Mouse (Mus musculus) neural tube, embryonic 15.5 days (tissue): ENCODE measurements around the gene Iqch. TPM values are rescaled to one million over a fixed set of nuclear protein-coding genes. Genes with fewer than 3 reads are reported as not detected.

Experiments
- ATAC-seq: fragments of 200-750 bp; cut with Nextera tagmentation; 2 replicates; pipeline ENCODE4 v1.8.0; 2017; ENCODE audit warnings: mild to moderate bottlenecking, moderate TSS enrichment, moderate library complexity; ENCODE audit not compliant: low FRiP score
- H3K27ac ChIP-seq: fragments of 300-500 bp; sonication (generic); replicated peaks from 2 replicates; pipeline ENCODE4 v1.5.1; 2015; ENCODE audit warnings: mild to moderate bottlenecking, inconsistent platforms
- H3K27me3 ChIP-seq: fragments of 300-500 bp; sonication (generic); replicated peaks from 2 replicates; pipeline ENCODE4 v1.6.1; 2015; ENCODE audit warnings: inconsistent platforms
- H3K36me3 ChIP-seq: fragments of 300-500 bp; sonication (generic); 2 replicates; pipeline ENCODE4 v1.6.1; 2015; ENCODE audit warnings: inconsistent platforms
- H3K4me1 ChIP-seq: fragments of 300-500 bp; sonication (generic); 2 replicates; pipeline ENCODE4 v1.6.1; 2015; ENCODE audit warnings: inconsistent platforms
- H3K4me2 ChIP-seq: fragments of 300-500 bp; sonication (generic); 2 replicates; pipeline ENCODE4 v1.6.1; 2015; ENCODE audit warnings: inconsistent platforms, mild to moderate bottlenecking, moderate library complexity
- H3K4me3 ChIP-seq: fragments of 300-500 bp; sonication (generic); replicated peaks from 2 replicates; pipeline ENCODE4 v1.5.1; 2015; ENCODE audit warnings: mild to moderate bottlenecking, inconsistent platforms
- H3K9ac ChIP-seq: fragments of 300-500 bp; sonication (generic); replicated peaks from 2 replicates; pipeline ENCODE4 v1.6.1; 2015; ENCODE audit warnings: mild to moderate bottlenecking, inconsistent platforms
- H3K9me3 ChIP-seq: fragments of 300-500 bp; sonication (generic); replicated peaks from 2 replicates; pipeline ENCODE4 v1.6.1; 2016; ENCODE audit warnings: inconsistent platforms
- WGBS: fragments of 180-500 bp; shearing (Covaris S2); methylation state at CpG from one replicate; pipeline ENCODE4 v1.1.7; 2015; ENCODE audit warnings: mixed read lengths; 5-methylcytosine and 5-hydroxymethylcytosine counted together
- polyA plus RNA-seq: library from polyadenylated mRNA; unstranded; fragments of >200 nt; fragmentation: Nextera tagmentation; extraction: Ambion mirVana; gene quantifications from 2 replicates; pipeline ENCODE4 v1.2.1, GENCODE M21; 2015

Iqch gene
- 0.12 and 0.24 TPM in 2 replicates for polyA plus RNA-seq

- H3K9me3 ChIP-seq = no peaks in the 10 kb centered on the region
- WGBS = 1% methylated on average over 64 of the region's 70 CpGs
- H3K36me3 ChIP-seq = no peaks in the 10 kb centered on the region
- H3K9ac ChIP-seq = peak within 1 kb of the TSS; percentile 78
- peak within 1 kb of the TSS; percentile 79 for H3K27ac ChIP-seq
- no peaks in the 10 kb centered on the region for H3K27me3 ChIP-seq
- ATAC-seq = peak; percentile 99
- peak within 1 kb of the TSS; percentile 71 for H3K4me2 ChIP-seq
- H3K4me1 ChIP-seq = peaks cover 19% of the 10 kb centered on the region
- H3K4me3 ChIP-seq = peak within 1 kb of the TSS; percentile 83
These were observed at the start of gene Iqch, which contains the start of gene Aagab for GRCm38 (mm10) chr9:63602043-63602939. TSS of gene Iqch (minus strand) at chr9:63602493. TSS of gene Aagab (plus strand) at chr9:63602660.

GRCm38 (mm10) chr9:63651594-63651993, 49.3 kb upstream of the Iqch start:
- Histone ChIP-seq H3K27ac (peak overlapping the region; percentile 52), H3K9me3 (no peaks in the 10 kb centered on the region), H3K4me2 (no peak overlapping the region), H3K27me3 (no peaks in the 10 kb centered on the region), H3K4me3 (no peak overlapping the region), H3K4me1 (peaks cover 53% of the 10 kb centered on the region), H3K36me3 (no peaks in the 10 kb centered on the region), H3K9ac (no peak overlapping the region)
- ATAC-seq = no peak
- 59% methylated on average over 11 of the region's 11 CpGs for WGBS

DNA sequence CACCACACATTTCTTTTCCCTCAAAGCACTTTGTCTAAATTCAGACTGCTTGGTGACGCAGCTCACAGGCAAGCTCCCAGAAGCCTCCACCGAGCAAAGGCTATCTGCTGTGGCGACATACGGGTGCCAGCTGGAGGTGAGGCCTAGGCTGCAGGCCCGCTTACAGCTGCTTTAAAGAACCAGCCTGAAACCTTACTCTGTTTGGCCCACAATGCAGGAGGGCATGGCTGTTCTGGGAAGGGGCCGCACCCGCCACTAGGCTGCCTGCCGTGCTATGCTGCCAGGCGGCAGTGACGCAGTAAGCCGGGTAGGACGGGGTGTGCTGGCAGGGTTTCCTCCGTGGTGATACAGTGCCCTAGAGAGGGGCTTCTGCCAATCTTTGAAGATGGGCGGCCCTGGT, 48.6 kb upstream of the Iqch start:
- WGBS = 70% methylated on average over 14 of the region's 14 CpGs
- ATAC-seq = no peak; the same call in 1 of the 2 replicates
- H3K27ac ChIP-seq = peak overlapping the region; percentile 52

DNA sequence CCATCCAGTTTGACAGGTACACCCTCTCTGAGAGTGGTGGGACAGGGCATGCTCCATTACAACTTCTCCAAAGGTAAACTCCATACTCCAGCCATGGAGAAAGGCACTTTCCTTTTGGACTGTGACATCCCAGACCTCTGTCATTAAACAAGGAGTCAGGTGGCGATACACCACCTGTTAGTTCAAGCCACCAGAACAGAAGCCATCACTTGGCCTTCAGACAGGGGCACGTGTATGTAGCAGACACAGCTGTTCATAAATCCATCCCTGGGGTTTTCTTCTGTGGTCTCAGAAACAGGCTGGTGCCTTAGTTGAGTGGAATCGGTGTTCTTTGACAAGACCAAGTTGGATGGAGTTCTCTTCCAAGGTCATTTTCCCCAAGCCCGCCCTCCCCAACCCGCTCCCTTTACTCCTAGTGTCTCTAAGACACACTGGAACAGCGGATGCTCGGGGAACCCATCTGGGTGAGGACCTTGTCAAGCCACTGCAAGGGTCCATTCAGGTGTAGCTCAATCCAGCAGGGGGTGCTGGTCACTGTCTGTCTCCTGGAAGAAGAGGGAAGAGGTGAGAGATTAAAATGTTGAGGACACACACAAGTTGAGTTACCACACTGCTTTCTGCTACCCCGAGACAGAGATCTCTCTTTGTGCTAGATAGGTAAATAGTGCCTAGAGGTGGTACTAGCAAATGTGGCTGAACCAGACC, 47.7 kb upstream of the Iqch start:
- Histone ChIP-seq H3K9ac (no peak overlapping the region), H3K36me3 (0 out of 2 replicates have a peak, but pooled peaks cover 3% of the 10 kb centered on the region), H3K27ac (0 out of 2 replicates have a peak overlapping the region, but pooled peaks have one; percentile 52), H3K9me3 (no peaks in the 10 kb centered on the region), H3K4me1 (peaks cover 40% of the 10 kb centered on the region), H3K4me2 (no peak overlapping the region), H3K4me3 (no peak overlapping the region), H3K27me3 (no peaks in the 10 kb centered on the region)
- no peak for ATAC-seq
- 90% methylated on average over 8 of the region's 8 CpGs for WGBS

More for the DNA sequence above, 48.6 kb upstream of the Iqch start:
- Histone ChIP-seq H3K4me2 (no peak overlapping the region), H3K9ac (no peak overlapping the region), H3K4me1 (peaks cover 49% of the 10 kb centered on the region), H3K36me3 (no peaks in the 10 kb centered on the region), H3K9me3 (no peaks in the 10 kb centered on the region), H3K4me3 (no peak overlapping the region), H3K27me3 (no peaks in the 10 kb centered on the region)

GRCm38 (mm10) chr9:63648520-63648918, 46.2 kb upstream of the Iqch start:
- H3K27ac ChIP-seq = no peak overlapping the region
- ATAC-seq = no peak
- H3K9me3 ChIP-seq = no peaks in the 10 kb centered on the region
- no peaks in the 10 kb centered on the region for H3K27me3 ChIP-seq
- 85% methylated on average over 9 of the region's 9 CpGs for WGBS
- H3K4me3 ChIP-seq = no peak overlapping the region
- H3K4me2 ChIP-seq = no peak overlapping the region
- peaks cover 27% of the 10 kb centered on the region for H3K4me1 ChIP-seq
- H3K36me3 ChIP-seq = 0 out of 2 replicates have a peak, but pooled peaks cover 11% of the 10 kb centered on the region
- H3K9ac ChIP-seq = no peak overlapping the region

DNA sequence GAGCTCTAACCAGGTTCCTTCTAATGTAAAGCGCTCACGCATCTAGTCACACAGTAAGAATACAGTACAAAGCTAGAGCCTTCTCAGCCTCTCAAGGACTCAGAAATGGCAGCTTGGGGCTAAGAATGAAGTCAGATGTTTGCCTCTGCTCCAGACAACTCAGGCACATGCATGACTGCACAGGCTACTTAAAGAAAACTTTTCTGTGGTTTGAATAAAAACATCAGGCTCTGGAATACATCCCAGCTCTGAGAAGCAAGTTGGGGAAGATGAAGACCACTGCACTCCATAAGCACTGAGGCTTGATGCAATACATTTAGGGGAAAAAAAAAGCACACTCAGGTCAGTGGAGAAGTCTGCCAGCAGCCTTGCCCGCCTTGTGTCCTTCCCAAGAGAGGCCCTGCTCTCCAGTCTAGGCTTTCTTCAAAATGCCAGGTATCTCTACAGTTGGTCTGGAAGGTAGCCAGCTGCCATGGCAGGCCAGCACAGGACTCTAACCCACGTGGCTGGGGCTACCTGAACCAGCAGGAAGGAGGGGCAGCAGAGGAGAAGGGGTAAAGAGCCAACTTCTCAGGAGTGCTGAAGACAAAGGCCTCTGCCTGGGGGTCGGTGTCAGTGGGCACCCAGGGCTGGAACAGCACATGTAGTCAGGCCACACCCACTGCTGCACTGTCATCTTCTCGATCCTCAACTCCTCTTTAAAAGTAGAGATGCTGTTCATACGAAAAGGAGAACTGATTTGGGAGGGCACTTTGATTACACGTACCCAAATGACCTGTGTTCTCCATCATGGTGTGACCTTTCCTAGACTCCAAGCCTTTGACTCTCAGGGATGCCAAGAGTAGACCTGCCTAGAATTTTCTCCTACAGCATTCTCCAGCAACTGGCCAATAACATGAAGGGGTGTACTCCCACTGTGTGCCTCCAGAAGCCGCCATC, 45.6 kb upstream of the Iqch start:
- H3K4me1 ChIP-seq = peaks cover 22% of the 10 kb centered on the region
- H3K27ac ChIP-seq = no peak overlapping the region
- no peaks in the 10 kb centered on the region for H3K9me3 ChIP-seq
- no peak overlapping the region for H3K9ac ChIP-seq
- no peaks in the 10 kb centered on the region for H3K27me3 ChIP-seq
- no peak for ATAC-seq
- H3K4me3 ChIP-seq = no peak overlapping the region
- no peak overlapping the region for H3K4me2 ChIP-seq
- peaks cover 14% of the 10 kb centered on the region; the same call in 1 of the 2 replicates for H3K36me3 ChIP-seq
- 79% methylated on average over 9 of the region's 9 CpGs for WGBS

GRCm38 (mm10) chr9:63645084-63645483, 42.8 kb upstream of the Iqch start:
- no peaks in the 10 kb centered on the region for H3K27me3 ChIP-seq
- no peaks in the 10 kb centered on the region for H3K9me3 ChIP-seq
- 87% methylated on average over 8 of the region's 8 CpGs for WGBS
- H3K27ac ChIP-seq = no peak overlapping the region
- no peak overlapping the region for H3K4me2 ChIP-seq
- H3K4me1 ChIP-seq = 0 out of 2 replicates have a peak, but pooled peaks cover 3% of the 10 kb centered on the region
- peaks cover 31% of the 10 kb centered on the region for H3K36me3 ChIP-seq
- ATAC-seq = no peak
- no peak overlapping the region for H3K9ac ChIP-seq
- no peak overlapping the region for H3K4me3 ChIP-seq

- no peak overlapping the region for H3K27ac ChIP-seq
- H3K9ac ChIP-seq = no peak overlapping the region
- peaks cover 41% of the 10 kb centered on the region for H3K36me3 ChIP-seq
- no peak overlapping the region for H3K4me2 ChIP-seq
- 0 out of 2 replicates have a peak, but pooled peaks cover 3% of the 10 kb centered on the region for H3K4me1 ChIP-seq
- no peak for ATAC-seq
- no peaks in the 10 kb centered on the region for H3K27me3 ChIP-seq
- no peaks in the 10 kb centered on the region for H3K9me3 ChIP-seq
- WGBS = 96% methylated on average over 6 of the region's 6 CpGs
- no peak overlapping the region for H3K4me3 ChIP-seq
These were observed 41.7 kb upstream of the Iqch start for GRCm38 (mm10) chr9:63644011-63644410.

DNA sequence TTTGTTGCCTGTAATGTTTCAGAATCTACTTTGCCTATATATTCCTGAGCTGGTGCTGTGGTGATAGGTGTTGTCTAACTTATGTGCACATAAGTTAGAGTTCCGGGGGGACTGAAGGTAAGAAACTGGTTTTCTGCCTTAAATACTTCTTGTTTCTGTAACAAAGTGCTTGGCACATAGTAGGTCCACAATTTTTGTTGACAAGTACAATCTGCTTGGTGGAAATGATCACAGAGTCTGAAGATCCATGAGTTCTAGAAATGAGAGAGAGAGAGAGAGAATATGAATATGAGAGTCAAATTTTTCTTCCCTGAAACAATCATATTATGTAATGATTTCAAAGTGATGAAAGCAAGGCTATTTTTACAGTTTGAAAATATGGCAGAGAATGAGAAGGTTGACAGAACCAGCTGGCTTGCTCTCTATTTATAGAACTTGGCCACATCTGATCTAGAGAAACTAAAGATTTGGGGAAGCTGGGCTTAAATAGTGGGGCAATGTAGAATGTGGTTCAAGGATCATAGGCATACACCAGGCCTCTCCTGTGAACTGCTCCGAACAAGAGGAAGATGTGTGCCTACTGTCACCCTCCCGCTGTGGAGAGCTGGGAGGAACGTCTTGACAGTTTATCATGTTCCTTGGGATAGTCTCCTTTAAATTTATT, 39.8 kb upstream of the Iqch start:
- H3K4me1 ChIP-seq = no peaks in the 10 kb centered on the region
- no peak overlapping the region for H3K9ac ChIP-seq
- H3K9me3 ChIP-seq = no peaks in the 10 kb centered on the region
- no peak for ATAC-seq
- no peak overlapping the region for H3K4me2 ChIP-seq
- no peaks in the 10 kb centered on the region for H3K27me3 ChIP-seq
- H3K36me3 ChIP-seq = peaks cover 52% of the 10 kb centered on the region
- no peak overlapping the region for H3K27ac ChIP-seq
- WGBS = 94% methylated on average over 4 of the region's 4 CpGs
- no peak overlapping the region for H3K4me3 ChIP-seq

DNA sequence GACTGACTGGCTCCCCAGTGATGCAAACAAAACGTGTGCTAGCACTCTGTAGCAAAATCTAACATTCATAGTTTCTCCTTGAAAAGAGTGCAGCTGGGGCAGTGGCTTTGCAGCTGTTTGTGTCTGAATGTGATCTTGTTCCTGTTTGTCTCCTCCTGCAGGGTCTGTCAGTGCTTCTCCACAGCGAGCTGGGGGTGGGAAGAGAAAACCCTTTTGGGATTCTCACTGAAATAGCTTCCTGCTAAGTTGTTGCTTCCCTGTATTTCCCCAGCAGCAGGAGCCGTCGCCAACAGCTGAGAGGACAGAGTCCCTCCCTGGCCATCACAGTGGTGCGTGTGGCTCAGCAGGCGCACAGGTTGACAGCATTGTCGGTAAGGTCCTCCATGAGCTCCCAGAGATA, 33.8 kb upstream of the Iqch start:
- Histone ChIP-seq H3K27me3 (no peaks in the 10 kb centered on the region), H3K4me2 (no peak overlapping the region), H3K4me1 (no peaks in the 10 kb centered on the region), H3K27ac (no peak overlapping the region), H3K9ac (no peak overlapping the region), H3K4me3 (no peak overlapping the region), H3K9me3 (no peaks in the 10 kb centered on the region), H3K36me3 (peaks cover 40% of the 10 kb centered on the region)
- WGBS = 62% methylated on average over 7 of the region's 7 CpGs
- no peak for ATAC-seq
